Mouse (Mus musculus) lung, embryonic 15.5 days (tissue): ENCODE measurements around the gene Hsp90aa1. TPM values are rescaled to one million over a fixed set of nuclear protein-coding genes. Genes with fewer than 3 reads are reported as not detected.
A peak's percentile ranks its signal among the peaks of the same experiment; 100 is the strongest.
"Not testable (repeated sequence)": the region's sequence is repeated elsewhere in the genome, so short reads cannot be mapped to it uniquely, and the experiment has no call there.

Source experiments
- ATAC-seq: fragments of 200-750 bp; cut with Nextera tagmentation; 2 replicates; pipeline ENCODE4 v1.8.0; 2017; ENCODE audit warnings: moderate number of reproducible peaks, borderline replicate concordance; ENCODE audit not compliant: low FRiP score, low TSS enrichment; ENCODE audit errors: extremely low read depth
- H3K27ac ChIP-seq: fragments of 300-500 bp; sonication (generic); 2 replicates; pipeline ENCODE4 v1.5.1; 2015; ENCODE audit warnings: moderate library complexity, mild to moderate bottlenecking, inconsistent platforms
- H3K27me3 ChIP-seq: fragments of 300-500 bp; sonication (generic); 2 replicates; pipeline ENCODE4 v1.6.1; 2015; ENCODE audit warnings: inconsistent platforms
- H3K36me3 ChIP-seq: fragments of 300-500 bp; sonication (generic); 2 replicates; pipeline ENCODE4 v1.6.1; 2015; ENCODE audit warnings: inconsistent platforms
- H3K4me1 ChIP-seq: fragments of 300-500 bp; sonication (generic); 2 replicates; pipeline ENCODE4 v1.6.1; 2015; ENCODE audit warnings: inconsistent platforms
- H3K4me2 ChIP-seq: fragments of 300-500 bp; sonication (generic); 2 replicates; pipeline ENCODE4 v1.6.1; 2015; ENCODE audit warnings: inconsistent platforms, mild to moderate bottlenecking, moderate library complexity
- H3K4me3 ChIP-seq: fragments of 300-500 bp; sonication (generic); 2 replicates; pipeline ENCODE4 v1.5.1; 2015; ENCODE audit warnings: mild to moderate bottlenecking, inconsistent platforms
- H3K9ac ChIP-seq: fragments of 300-500 bp; sonication (generic); 2 replicates; pipeline ENCODE4 v1.6.1; 2015; ENCODE audit warnings: inconsistent platforms
- H3K9me3 ChIP-seq: fragments of 300-500 bp; sonication (generic); 2 replicates; pipeline ENCODE4 v1.6.1; 2016; ENCODE audit warnings: inconsistent platforms
- WGBS: fragments of 180-500 bp; shearing (Covaris S2); methylation state at CpG from one replicate; pipeline ENCODE4 v1.1.7; 2015; 5-methylcytosine and 5-hydroxymethylcytosine counted together
- polyA plus RNA-seq: library from polyadenylated mRNA; unstranded; fragments of >200 nt; fragmentation: Nextera tagmentation; extraction: Ambion mirVana; gene quantifications from 2 replicates; pipeline ENCODE4 v1.2.1, GENCODE M21; 2015

Gene Hsp90aa1
- polyA plus RNA-seq, 1 experiment from 2014 or later, result 825 TPM

DNA sequence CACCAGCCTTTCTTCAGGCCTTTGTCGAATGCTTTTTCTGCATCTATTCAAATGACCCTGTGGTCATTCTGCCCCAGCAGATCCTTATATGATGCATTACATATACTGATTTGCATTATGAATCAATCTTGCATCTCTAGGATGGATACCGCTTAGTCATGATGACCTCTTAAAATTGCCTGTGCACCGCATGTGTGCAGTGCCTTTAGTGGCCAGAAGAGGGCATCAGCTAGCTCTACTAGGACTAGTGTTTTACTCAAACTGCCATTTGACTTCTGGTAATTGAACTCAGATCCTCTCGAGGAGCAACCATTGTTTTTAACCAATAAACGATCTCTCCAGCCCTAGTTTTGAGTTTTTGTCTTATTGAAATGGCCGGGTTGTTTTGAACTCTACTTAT is 11.3 kb upstream of the Hsp90aa1 start:
- Histone ChIP-seq H3K4me3 (no peak overlapping the region), H3K27ac (no peak overlapping the region), H3K4me2 (no peak overlapping the region), H3K36me3 (no peaks in the 10 kb centered on the region), H3K9me3 (no peaks in the 10 kb centered on the region), H3K9ac (no peak overlapping the region), H3K4me1 (no peaks in the 10 kb centered on the region), H3K27me3 (no peaks in the 10 kb centered on the region)
- ATAC-seq, result no peak
- WGBS, result 97% methylated on average over 6 of the region's 6 CpGs

DNA sequence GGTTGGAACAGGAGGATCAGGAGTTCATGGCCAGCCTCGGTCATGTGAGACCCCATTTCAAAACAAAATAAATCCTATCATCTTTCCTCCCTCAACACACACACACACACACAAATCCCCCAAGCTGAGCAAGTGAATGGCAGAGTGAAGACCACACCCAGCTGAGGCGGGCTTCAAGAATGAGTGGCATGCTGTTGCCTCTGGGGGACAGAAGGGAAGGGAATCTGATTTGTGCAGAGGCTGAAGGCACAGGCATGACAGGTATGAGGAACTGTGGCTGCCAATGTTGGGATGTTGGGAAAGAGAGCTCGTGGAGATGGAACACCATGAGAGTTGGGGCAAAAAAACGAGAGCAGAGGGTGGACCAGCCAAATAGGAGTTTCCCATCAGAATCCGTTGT is 8.7 kb upstream of the Hsp90aa1 start:
- 64% methylated on average over 5 of the region's 5 CpGs for WGBS
- no peak for ATAC-seq
- Histone ChIP-seq H3K27me3 (no peaks in the 10 kb centered on the region), H3K9me3 (no peaks in the 10 kb centered on the region), H3K9ac (no peak overlapping the region), H3K4me1 (0 out of 2 replicates have a peak, but pooled peaks cover 4% of the 10 kb centered on the region), H3K36me3 (no peaks in the 10 kb centered on the region), H3K27ac (no peak overlapping the region), H3K4me3 (no peak overlapping the region), H3K4me2 (no peak overlapping the region)

DNA sequence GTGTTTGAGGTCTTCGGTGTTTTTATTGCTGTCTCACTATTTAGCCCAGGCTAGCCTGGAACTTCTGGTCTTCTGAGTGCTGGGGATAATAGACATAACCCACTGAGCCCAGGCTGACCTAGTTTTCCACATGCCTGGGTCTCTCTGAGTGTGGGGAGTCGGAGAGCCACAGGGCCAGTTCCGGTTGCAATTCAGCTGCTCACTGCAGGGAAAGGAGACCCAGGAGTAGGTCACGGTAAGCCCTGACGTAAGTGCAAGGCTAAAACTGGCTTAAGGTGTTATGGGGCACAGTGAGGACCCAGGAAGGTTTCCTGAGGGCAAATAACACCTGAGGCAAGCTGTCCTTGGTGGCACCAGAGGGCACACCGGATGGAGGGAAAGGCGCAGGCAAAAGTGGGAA is 4.9 kb upstream of the Hsp90aa1 start:
- Histone ChIP-seq H3K4me1 (0 out of 2 replicates have a peak, but pooled peaks cover 4% of the 10 kb centered on the region), H3K27ac (no peak overlapping the region), H3K9ac (no peak overlapping the region), H3K4me2 (no peak overlapping the region), H3K9me3 (no peaks in the 10 kb centered on the region), H3K4me3 (no peak overlapping the region), H3K36me3 (no peaks in the 10 kb centered on the region), H3K27me3 (no peaks in the 10 kb centered on the region)
- WGBS, result 83% methylated on average over 7 of the region's 7 CpGs
- no peak for ATAC-seq

DNA sequence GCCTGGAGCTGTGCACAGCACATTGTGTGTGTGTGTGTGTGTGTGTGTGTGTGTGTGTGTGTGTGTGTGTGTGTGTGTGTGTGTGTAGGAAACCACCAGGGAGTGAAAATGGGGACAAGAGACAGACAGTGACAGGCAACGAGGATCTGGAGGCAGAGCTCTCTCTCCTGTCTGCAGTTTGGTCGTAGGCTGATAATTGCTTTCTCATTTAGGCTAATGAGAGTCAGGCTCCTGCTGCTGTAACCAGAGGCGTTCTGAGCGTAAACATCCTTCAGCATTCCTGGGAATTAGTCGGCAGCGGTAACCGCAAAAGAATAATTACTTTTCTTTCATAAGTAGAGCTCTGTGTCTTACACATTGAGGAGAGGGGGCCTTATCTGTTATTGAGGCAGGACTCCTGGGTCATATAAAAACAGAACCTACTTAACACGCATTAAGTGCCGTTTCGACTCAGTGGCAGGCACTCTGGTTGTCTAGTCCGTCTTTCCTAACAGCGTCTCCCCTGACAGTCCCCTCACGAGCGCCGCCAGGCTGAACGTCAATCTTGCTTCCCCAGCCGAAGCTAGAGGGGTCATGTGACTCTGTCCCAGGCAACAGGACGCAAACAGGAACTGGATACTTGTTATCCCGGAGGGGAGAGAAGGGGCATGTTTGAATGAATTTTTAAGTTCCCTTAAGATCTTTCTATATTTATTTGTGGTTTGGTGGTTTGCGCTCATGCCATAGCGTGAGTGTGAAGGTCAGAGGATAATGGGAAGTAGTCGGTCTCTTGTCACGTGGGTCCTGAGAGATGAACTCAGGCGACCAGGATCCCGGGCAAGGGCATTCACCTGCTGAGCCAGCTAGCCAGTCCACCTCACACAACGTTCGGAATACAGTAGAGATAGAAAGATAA is 4.1 kb upstream of the Hsp90aa1 start:
- no peak overlapping the region for H3K27ac ChIP-seq
- H3K36me3 ChIP-seq, result no peaks in the 10 kb centered on the region
- 2% methylated on average over 27 of the region's 27 CpGs for WGBS
- H3K9me3 ChIP-seq, result no peaks in the 10 kb centered on the region
- H3K27me3 ChIP-seq, result no peaks in the 10 kb centered on the region
- ATAC-seq, result peak; percentile 75; the same call in 1 of the 2 replicates
- 0 out of 2 replicates have a peak, but pooled peaks cover 5% of the 10 kb centered on the region for H3K4me1 ChIP-seq
- peak overlapping the region; percentile 41 for H3K4me3 ChIP-seq
- peak overlapping the region; percentile 29 for H3K9ac ChIP-seq
- peak overlapping the region; percentile 64 for H3K4me2 ChIP-seq

- not testable (repeated sequence) for ATAC-seq, H3K4me2 ChIP-seq, H3K27ac ChIP-seq, H3K27me3 ChIP-seq, H3K4me1 ChIP-seq, H3K36me3 ChIP-seq, H3K9ac ChIP-seq, H3K4me3 ChIP-seq, H3K9me3 ChIP-seq
- 86% methylated on average over 4 of the region's 4 CpGs for WGBS
Measured at GRCm38 (mm10) chr12:110705419-110705818, 2.9 kb upstream of the Hsp90aa1 start.

GRCm38 (mm10) chr12:110703682-110704081 is 1.2 kb upstream of the Hsp90aa1 start:
- WGBS, result 67% methylated on average over 7 of the region's 7 CpGs
- ATAC-seq, result no peak
- H3K4me2 ChIP-seq, result no peak overlapping the region
- H3K27ac ChIP-seq, result no peak overlapping the region
- 0 out of 2 replicates have a peak, but pooled peaks cover 14% of the 10 kb centered on the region for H3K4me1 ChIP-seq
- no peak overlapping the region for H3K9ac ChIP-seq
- H3K27me3 ChIP-seq, result no peaks in the 10 kb centered on the region
- no peak overlapping the region for H3K4me3 ChIP-seq
- no peaks in the 10 kb centered on the region for H3K36me3 ChIP-seq
- H3K9me3 ChIP-seq, result no peaks in the 10 kb centered on the region

GRCm38 (mm10) chr12:110703008-110703471 is 512 bp upstream of the Hsp90aa1 start:
- no peak overlapping the region for H3K4me2 ChIP-seq
- peak; percentile 65; the same call in 1 of the 2 replicates for ATAC-seq
- no peak overlapping the region for H3K9ac ChIP-seq
- WGBS, result 18% methylated on average over 8 of the region's 8 CpGs
- H3K27ac ChIP-seq, result no peak overlapping the region
- H3K27me3 ChIP-seq, result no peaks in the 10 kb centered on the region
- H3K4me1 ChIP-seq, result 0 out of 2 replicates have a peak, but pooled peaks cover 14% of the 10 kb centered on the region
- H3K36me3 ChIP-seq, result no peaks in the 10 kb centered on the region
- no peak overlapping the region for H3K4me3 ChIP-seq
- no peaks in the 10 kb centered on the region for H3K9me3 ChIP-seq

DNA sequence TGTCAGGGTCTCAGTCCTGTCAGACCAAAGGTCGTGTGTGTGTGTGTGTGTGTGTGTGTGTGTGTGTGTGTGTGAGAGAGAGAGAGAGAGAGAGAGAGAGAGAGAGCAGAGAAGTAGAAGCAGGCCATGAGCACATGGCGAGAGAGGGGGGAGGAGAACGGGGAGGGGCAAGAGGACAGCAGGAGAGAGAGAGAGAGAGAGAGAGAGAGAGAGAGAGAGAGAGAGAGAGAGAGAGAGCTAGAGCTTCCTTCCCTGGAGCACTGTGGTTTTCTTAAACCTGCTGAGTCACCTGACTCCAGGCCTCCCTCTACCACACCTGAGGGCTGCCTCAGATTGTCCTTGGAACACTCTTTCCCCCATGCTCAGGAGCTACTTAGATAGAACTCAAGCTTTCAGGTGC is 1.2 kb downstream of the Hsp90aa1 start:
- H3K27ac ChIP-seq, H3K4me3 ChIP-seq, H3K9ac ChIP-seq, ATAC-seq, H3K36me3 ChIP-seq, H3K9me3 ChIP-seq, H3K4me2 ChIP-seq, H3K27me3 ChIP-seq: not testable (repeated sequence)
- H3K4me1 ChIP-seq, result peaks cover 15% of the 10 kb centered on the region; the same call in 1 of the 2 replicates
- WGBS, result 8% methylated on average over 3 of the region's 3 CpGs

DNA sequence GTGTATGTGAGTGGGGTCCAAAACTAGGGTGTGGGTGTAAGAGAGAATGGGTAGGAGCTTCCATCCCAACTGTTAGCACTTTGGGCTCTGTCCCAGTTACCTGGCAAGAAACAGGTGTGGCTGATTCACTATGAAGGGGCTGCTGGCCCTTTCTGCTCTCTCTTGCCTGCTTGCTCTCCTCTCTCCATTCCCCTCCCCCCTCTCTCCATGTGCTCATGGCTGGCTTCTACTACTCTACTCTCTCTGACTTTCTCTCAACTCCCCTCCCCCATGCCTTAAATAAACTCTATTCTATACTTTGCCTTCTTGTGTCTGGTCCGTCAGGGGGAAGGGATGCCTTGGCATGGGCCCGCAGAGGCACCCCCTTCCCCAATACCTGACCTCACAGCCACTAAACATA is 1.8 kb downstream of the Hsp90aa1 start:
- no peak overlapping the region for H3K4me2 ChIP-seq
- no peaks in the 10 kb centered on the region for H3K27me3 ChIP-seq
- no peak overlapping the region for H3K9ac ChIP-seq
- ATAC-seq, result no peak
- H3K9me3 ChIP-seq, result no peaks in the 10 kb centered on the region
- no peaks in the 10 kb centered on the region for H3K36me3 ChIP-seq
- H3K4me1 ChIP-seq, result peaks cover 15% of the 10 kb centered on the region; the same call in 1 of the 2 replicates
- H3K4me3 ChIP-seq, result no peak overlapping the region
- 39% methylated on average over 2 of the region's 2 CpGs for WGBS
- H3K27ac ChIP-seq, result no peak overlapping the region

- H3K4me1 ChIP-seq, result peaks cover 23% of the 10 kb centered on the region
- H3K27ac ChIP-seq, result no peak overlapping the region
- 40% methylated on average over 2 of the region's 2 CpGs for WGBS
- H3K9me3 ChIP-seq, result no peaks in the 10 kb centered on the region
- no peaks in the 10 kb centered on the region for H3K27me3 ChIP-seq
- peak overlapping the region; percentile 13; the same call in 1 of the 2 replicates for H3K9ac ChIP-seq
- no peak for ATAC-seq
- H3K4me2 ChIP-seq, result peak overlapping the region; percentile 16; the same call in 1 of the 2 replicates
- H3K4me3 ChIP-seq, result no peak overlapping the region
- H3K36me3 ChIP-seq, result peaks cover 7% of the 10 kb centered on the region; the same call in 1 of the 2 replicates
Measured at GRCm38 (mm10) chr12:110699171-110699547, 3.4 kb downstream of the Hsp90aa1 start.

DNA sequence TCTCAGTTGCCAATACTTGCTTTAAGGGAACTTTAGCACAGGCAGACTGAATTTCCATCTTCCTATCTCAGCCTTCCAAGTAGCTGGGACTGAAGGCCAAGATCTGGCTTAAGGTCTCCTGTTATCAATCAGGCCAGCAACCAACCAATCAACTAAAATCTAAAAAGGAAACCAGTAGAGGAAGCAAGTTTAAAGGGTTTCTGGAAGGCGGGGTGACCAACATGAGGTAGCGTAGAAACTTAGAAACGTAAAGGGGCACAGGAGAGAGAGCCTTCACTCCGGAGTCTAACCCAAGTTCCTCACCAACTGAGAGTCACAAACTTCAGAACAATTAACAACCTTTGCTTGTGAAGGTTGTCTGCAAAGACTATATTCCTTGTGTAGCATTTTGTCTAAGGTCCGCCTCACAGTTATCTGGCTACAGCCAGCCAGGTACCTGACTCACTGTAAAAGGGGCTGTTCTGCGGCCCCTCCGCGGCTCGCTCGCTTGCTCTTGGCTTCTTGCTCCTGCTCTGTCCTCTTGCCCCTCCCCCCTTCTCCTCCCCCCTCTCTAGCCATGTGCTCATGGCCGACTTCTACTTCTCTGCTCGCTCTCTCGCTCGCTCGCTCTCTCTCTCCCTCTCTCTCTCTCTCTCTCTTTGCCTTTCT is 3.9 kb downstream of the Hsp90aa1 start:
- 42% methylated on average over 15 of the region's 15 CpGs for WGBS
- Histone ChIP-seq H3K9ac (peak overlapping the region; percentile 13; the same call in 1 of the 2 replicates), H3K9me3 (no peaks in the 10 kb centered on the region), H3K27ac (peak overlapping the region; percentile 33; the same call in 1 of the 2 replicates), H3K4me3 (no peak overlapping the region), H3K27me3 (no peaks in the 10 kb centered on the region), H3K4me2 (peak overlapping the region; percentile 16; the same call in 1 of the 2 replicates), H3K36me3 (peaks cover 10% of the 10 kb centered on the region; the same call in 1 of the 2 replicates), H3K4me1 (peaks cover 24% of the 10 kb centered on the region)
- no peak for ATAC-seq

DNA sequence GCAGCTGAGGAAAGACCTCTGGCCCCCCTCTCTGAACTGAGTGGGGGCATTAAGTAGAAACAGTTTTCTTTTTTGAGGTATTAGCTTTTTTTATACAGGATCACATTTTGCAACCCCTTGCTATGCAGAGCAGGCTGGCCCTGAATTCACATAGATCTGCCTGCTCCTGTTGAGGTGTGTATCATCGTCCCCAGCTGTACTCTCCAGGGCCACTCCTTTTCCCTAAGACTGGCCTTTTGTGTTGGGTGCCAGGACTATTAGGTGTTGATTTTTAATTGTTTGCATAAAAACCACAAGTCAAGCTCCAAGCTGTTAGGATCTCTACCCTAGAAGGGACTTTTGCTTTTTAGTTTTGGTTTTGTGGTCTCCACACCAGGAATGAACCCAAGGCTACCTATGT is 4.4 kb downstream of the Hsp90aa1 start:
- Histone ChIP-seq H3K4me1 (peaks cover 27% of the 10 kb centered on the region), H3K4me3 (no peak overlapping the region), H3K4me2 (no peak overlapping the region), H3K9me3 (no peaks in the 10 kb centered on the region), H3K27me3 (no peaks in the 10 kb centered on the region), H3K9ac (no peak overlapping the region), H3K27ac (no peak overlapping the region), H3K36me3 (peaks cover 14% of the 10 kb centered on the region)
- no peak for ATAC-seq
- WGBS, result 73% methylated on average over 1 of the region's 1 CpGs
